In genomic region chr17:24896241-24896992, GRCm38 (mm10) we compare ENCODE assay signal across 8 mouse cellular contexts. TPM values are rescaled to one million over a fixed set of nuclear protein-coding genes. Genes with fewer than 3 reads are reported as not detected.
DNase-seq lines count a peak whose midpoint lies in the region; ATAC-seq and TF ChIP-seq lines count a peak whose summit lies in the region.

Gene Nme3, plus strand, starts transcription at chr17:24896500.

- no peaks in the 10 kb centered on the region for H3K9me3 ChIP-seq in ES-E14 (ENCODE audit: control insufficient read depth, insufficient read depth, low read depth, low read length)
- no peaks in the 10 kb centered on the region for H3K9me3 ChIP-seq in forebrain, embryonic 12.5 days

- peaks cover 0 to 14% of the 10 kb centered on the region in 2 experiments; a peak in 2 of 4 replicates for H3K4me1 ChIP-seq in ES-E14 (ENCODE audit: control insufficient read depth in 2 of 2, insufficient read depth in 2 of 2, low read length in 2 of 2, poor library complexity in 1 of 2)
- H3K4me1 ChIP-seq in forebrain, embryonic 12.5 days, result peaks cover 38% of the 10 kb centered on the region
- H3K4me1 ChIP-seq in lung, adult 2 months (ENCODE audit: control insufficient read depth, insufficient read depth, low read length), result peaks cover 16% of the 10 kb centered on the region

- peak within 1 kb of the TSS; percentile 98 for H3K4me2 ChIP-seq in forebrain, embryonic 12.5 days

- intact Hi-C loops in heart, postnatal 10 days (cut with DNase I), result loop anchor here (5.0 kb wide), 1 partner anchor 159 kb away; the partner anchor contains the start of gene Msrb1

- DNase-seq in ES-E14 (ENCODE audit: low read depth, low spot score), result no peak
- DNase-seq in c-Kit-positive CD71-positive TER-119-positive erythroid progenitor cells, embryonic 14.5 days (ENCODE audit: low spot score), result peak; percentile 79
- DNase-seq in heart, postnatal 10 days, result peak; percentile 80 to 82
- DNase-seq in kidney, postnatal 4 days, result peak; percentile 89 to 92
- peak; percentile 73 for DNase-seq in lung, adult 2 months
- peak; percentile 79 for DNase-seq in testis, postnatal 14 days (ENCODE audit: low spot score)

- no peaks in the 10 kb centered on the region for H3K27me3 ChIP-seq in forebrain, embryonic 12.5 days

- in situ Hi-C loops in ES-E14 (cut with MboI; ENCODE audit: low sequenced_read_pairs in 2 of 2, unreplicated experiment in 2 of 2), result no loop called here

- 1% methylated on average over 50 of the region's 50 CpGs for WGBS in forebrain, embryonic 12.5 days
- WGBS in lung, adult 2 months, result 2% methylated on average over 50 of the region's 50 CpGs

- no peak for TF ChIP-seq CTCF in lung, adult 2 months (IDR thresholded peaks at IDR 0.05; ENCODE audit: insufficient read depth, low read length)

- peak within 1 kb of the TSS; percentile 87 for H3K9ac ChIP-seq in ES-E14 (ENCODE audit: insufficient read depth, low read depth, low read length, poor library complexity, severe bottlenecking)
- H3K9ac ChIP-seq in forebrain, embryonic 12.5 days, result peak within 1 kb of the TSS; percentile 91

- H3K4me3 ChIP-seq in ES-E14 (ENCODE audit: insufficient read depth in 1 of 2, low read depth in 1 of 2, low read length in 2 of 2, poor library complexity in 1 of 2, severe bottlenecking in 1 of 2), result peak within 1 kb of the TSS; percentile 83 to 88
- H3K4me3 ChIP-seq in forebrain, embryonic 12.5 days (replicated peaks), result peak within 1 kb of the TSS; percentile 89
- H3K4me3 ChIP-seq in lung, adult 2 months (replicated peaks; ENCODE audit: extremely low read depth, low read depth, low read length), result peak within 1 kb of the TSS; percentile 91

- peaks cover 53% of the 10 kb centered on the region for H3K36me3 ChIP-seq in ES-E14 (ENCODE audit: control insufficient read depth, insufficient read depth, low read length, poor library complexity, severe bottlenecking)
- peaks cover 65% of the 10 kb centered on the region for H3K36me3 ChIP-seq in forebrain, embryonic 12.5 days (replicated peaks)

- H3K27ac ChIP-seq in ES-E14 (ENCODE audit: insufficient read depth, low read depth, low read length, poor library complexity, severe bottlenecking), result peak within 1 kb of the TSS; percentile 3; the same call in 1 of the 2 replicates
- H3K27ac ChIP-seq in forebrain, embryonic 12.5 days, result peak within 1 kb of the TSS; percentile 81

- TF ChIP-seq POLR2A in lung, adult 2 months (IDR thresholded peaks at IDR 0.05; ENCODE audit: borderline replicate concordance, extremely low read depth, low read depth, low read length), result peak; percentile 24; the same call in 1 of the 2 replicates

- peak; percentile 81 for ATAC-seq in forebrain, embryonic 12.5 days (ENCODE audit: low FRiP score)
- peak; percentile 42; the same call in 1 of the 2 replicates for ATAC-seq in neutrophil, adult 5-6 weeks (ENCODE audit: extremely low read depth, insufficient number of reproducible peaks, low FRiP score, poor library complexity, severe bottlenecking)

TF ChIP-seq in ES-E14, 5 proteins besides CTCF, POLR2A, EP300 and RAD21:
- no peak for TF ChIP-seq MAFK (IDR thresholded peaks at IDR 0.05; ENCODE audit: insufficient read depth, low read depth, low read length)
- TF ChIP-seq HCFC1 (IDR thresholded peaks at IDR 0.05; ENCODE audit: borderline replicate concordance, insufficient read depth, low read length), result no peak
- no peak for TF ChIP-seq ZNF384 (IDR thresholded peaks at IDR 0.05; ENCODE audit: low read depth, low read length)
- TF ChIP-seq ZC3H11A (IDR thresholded peaks at IDR 0.05; ENCODE audit: borderline replicate concordance, low read depth, low read length), result no peak
- no peak for TF ChIP-seq CHD2 (IDR thresholded peaks at IDR 0.05; ENCODE audit: low read depth, low read length)

RNA-seq across cellular contexts. Expression of gene Nme3, which starts in this region (rescaled TPM):
- 59.4 and 84.1 TPM in 2 replicates for total RNA-seq in ES-E14 (2012; rRNA removed)
- polyA plus RNA-seq in forebrain, embryonic 12.5 days (2016; fragmentation: Nextera tagmentation; extraction: Ambion mirVana), result 54.9 and 63.0 TPM in 2 replicates
- 10 to 100 TPM; 45.4 to 54.6 TPM for total RNA-seq in heart, postnatal 10 days (2021)
- 55.8 and 69.4 TPM in 2 replicates for polyA plus RNA-seq in lung, adult 2 months (2012; rRNA removed)
- total RNA-seq in neutrophil, adult 5-6 weeks (2017), result 26.1 and 34.3 TPM in 2 replicates
